Mouse (Mus musculus) embryonic facial prominence, embryonic 11.5 days (tissue): ENCODE data around the gene Chst3. TPM values are rescaled to one million over a fixed set of nuclear protein-coding genes. Genes with fewer than 3 reads are reported as not detected.
"Not testable (repeated sequence)": the region's sequence is repeated elsewhere in the genome, so short reads cannot be mapped to it uniquely, and the experiment has no call there.

Experiments used
- ATAC-seq: fragments of 200-750 bp; cut with Nextera tagmentation; replicated peaks from 2 replicates; pipeline ENCODE4 v1.8.0; 2017; ENCODE audit warnings: low read depth; ENCODE audit not compliant: insufficient number of reproducible peaks, low FRiP score, low TSS enrichment
- DNase-seq: peaks from one replicate; pipeline ENCODE4 v3.0.0-alpha.2; 2015; ENCODE audit warnings: low spot score
- H3K27ac ChIP-seq: fragments of 300-500 bp; sonication (generic); replicated peaks from 2 replicates; pipeline ENCODE4 v1.5.1; 2014; ENCODE audit warnings: mild to moderate bottlenecking, low read depth, low read length, control low read depth
- H3K27me3 ChIP-seq: fragments of 300-500 bp; sonication (generic); 2 replicates; pipeline ENCODE4 v1.6.1; 2014; ENCODE audit warnings: mild to moderate bottlenecking, low read length, moderate library complexity, mixed read lengths; ENCODE audit not compliant: control insufficient read depth, insufficient read depth
- H3K36me3 ChIP-seq: fragments of 300-500 bp; sonication (generic); replicated peaks from 2 replicates; pipeline ENCODE4 v1.6.1; 2014; ENCODE audit warnings: low read depth, mild to moderate bottlenecking, low read length, moderate library complexity, mixed read lengths; ENCODE audit not compliant: control insufficient read depth, insufficient read depth
- H3K4me1 ChIP-seq: fragments of 300-500 bp; sonication (generic); 2 replicates; pipeline ENCODE4 v1.6.1; 2014; ENCODE audit warnings: low read length, mixed read lengths; ENCODE audit not compliant: control insufficient read depth, insufficient read depth
- H3K4me2 ChIP-seq: fragments of 300-500 bp; sonication (generic); 2 replicates; pipeline ENCODE4 v1.6.1; 2014; ENCODE audit warnings: low read depth, mild to moderate bottlenecking, control low read depth, low read length, moderate library complexity
- H3K4me3 ChIP-seq: fragments of 300-500 bp; sonication (generic); 2 replicates; pipeline ENCODE4 v1.5.1; 2014; ENCODE audit warnings: low read depth, low read length, control low read depth
- H3K9ac ChIP-seq: fragments of 300-500 bp; sonication (generic); replicated peaks from 2 replicates; pipeline ENCODE4 v1.6.1; 2014; ENCODE audit warnings: mild to moderate bottlenecking, control low read depth, low read length
- H3K9me3 ChIP-seq: fragments of 300-500 bp; sonication (generic); replicated peaks from 2 replicates; pipeline ENCODE4 v1.6.1; 2016; ENCODE audit warnings: mild to moderate bottlenecking, low read length, inconsistent platforms, mixed read lengths; ENCODE audit not compliant: control insufficient read depth
- WGBS: fragments of 180-500 bp; shearing (Covaris S2); extraction: QIAGEN DNeasy Blood & Tissue Kit; methylation state at CpG from one replicate; pipeline ENCODE4 v1.1.7; 2014; 5-methylcytosine and 5-hydroxymethylcytosine counted together
- polyA plus RNA-seq: library from polyadenylated mRNA; unstranded; fragments of >200 nt; fragmentation: Nextera tagmentation; extraction: Ambion mirVana; gene quantifications from 2 replicates; pipeline ENCODE4 v1.2.1, GENCODE M21; 2014

Chst3 gene
- polyA plus RNA-seq, 1 experiment from 2014 or later, result 0.86 TPM

- H3K4me3 ChIP-seq, result no peak overlapping the region
- no peak overlapping the region for H3K9ac ChIP-seq
- H3K4me1 ChIP-seq, result no peaks in the 10 kb centered on the region
- no peaks in the 10 kb centered on the region for H3K36me3 ChIP-seq
- DNase-seq (no peak), ATAC-seq (no peak)
- H3K4me2 ChIP-seq, result no peak overlapping the region
- no peak overlapping the region for H3K27ac ChIP-seq
- 81% methylated on average over 7 of the region's 7 CpGs for WGBS
- no peaks in the 10 kb centered on the region for H3K9me3 ChIP-seq
- no peaks in the 10 kb centered on the region for H3K27me3 ChIP-seq
Observed at GRCm38 (mm10) chr10:60245635-60246034, 26.6 kb upstream of the Chst3 start.

GRCm38 (mm10) chr10:60245041-60245440, 26.0 kb upstream of the Chst3 start:
- 2% methylated on average over 8 of the region's 8 CpGs for WGBS
- ATAC-seq (no peak; the same call in 1 of the 2 replicates), DNase-seq (peak; percentile 96)
- Histone ChIP-seq H3K4me1 (no peaks in the 10 kb centered on the region), H3K27me3 (no peaks in the 10 kb centered on the region), H3K4me3 (no peak overlapping the region), H3K4me2 (no peak overlapping the region), H3K36me3 (no peaks in the 10 kb centered on the region), H3K9me3 (no peaks in the 10 kb centered on the region), H3K27ac (no peak overlapping the region), H3K9ac (no peak overlapping the region)

GRCm38 (mm10) chr10:60243941-60244340, 24.9 kb upstream of the Chst3 start:
- H3K27ac ChIP-seq, result no peak overlapping the region
- H3K4me3 ChIP-seq, result no peak overlapping the region
- no peak for DNase-seq
- no peaks in the 10 kb centered on the region for H3K36me3 ChIP-seq
- no peak overlapping the region for H3K4me2 ChIP-seq
- H3K4me1 ChIP-seq, result no peaks in the 10 kb centered on the region
- no peak for ATAC-seq
- H3K9ac ChIP-seq, result no peak overlapping the region
- 93% methylated on average over 5 of the region's 5 CpGs for WGBS
- H3K9me3 ChIP-seq, result no peaks in the 10 kb centered on the region
- no peaks in the 10 kb centered on the region for H3K27me3 ChIP-seq

- Histone ChIP-seq H3K36me3 (no peaks in the 10 kb centered on the region), H3K4me1 (no peaks in the 10 kb centered on the region), H3K4me2 (no peak overlapping the region), H3K27ac (no peak overlapping the region), H3K9ac (no peak overlapping the region), H3K9me3 (no peaks in the 10 kb centered on the region), H3K4me3 (no peak overlapping the region), H3K27me3 (no peaks in the 10 kb centered on the region)
- ATAC-seq (no peak), DNase-seq (no peak)
- WGBS, result 85% methylated on average over 6 of the region's 6 CpGs
Observed at GRCm38 (mm10) chr10:60240416-60240815, 21.4 kb upstream of the Chst3 start.

GRCm38 (mm10) chr10:60237475-60238154, 18.6 kb upstream of the Chst3 start:
- Histone ChIP-seq H3K4me2 (no peak overlapping the region), H3K4me1 (no peaks in the 10 kb centered on the region), H3K27ac (no peak overlapping the region), H3K9me3 (no peaks in the 10 kb centered on the region), H3K27me3 (no peaks in the 10 kb centered on the region), H3K36me3 (no peaks in the 10 kb centered on the region), H3K9ac (no peak overlapping the region), H3K4me3 (no peak overlapping the region)
- DNase-seq (peak; percentile 66), ATAC-seq (no peak)
- WGBS, result 63% methylated on average over 10 of the region's 10 CpGs

GRCm38 (mm10) chr10:60235876-60236275, 16.8 kb upstream of the Chst3 start:
- H3K4me2 ChIP-seq, H3K4me1 ChIP-seq, H3K9me3 ChIP-seq, H3K4me3 ChIP-seq, H3K36me3 ChIP-seq, H3K27ac ChIP-seq, H3K9ac ChIP-seq, DNase-seq, H3K27me3 ChIP-seq, ATAC-seq: not testable (repeated sequence)
- 84% methylated on average over 6 of the region's 6 CpGs for WGBS

- H3K4me2 ChIP-seq, result no peak overlapping the region
- DNase-seq, result no peak
- 76% methylated on average over 9 of the region's 9 CpGs for WGBS
- H3K9me3 ChIP-seq, result no peaks in the 10 kb centered on the region
- no peak overlapping the region for H3K27ac ChIP-seq
- ATAC-seq, result no peak
- no peaks in the 10 kb centered on the region for H3K27me3 ChIP-seq
- no peak overlapping the region for H3K4me3 ChIP-seq
- H3K9ac ChIP-seq, result no peak overlapping the region
- H3K4me1 ChIP-seq, result no peaks in the 10 kb centered on the region
- no peaks in the 10 kb centered on the region for H3K36me3 ChIP-seq
Observed at GRCm38 (mm10) chr10:60234006-60234405, 14.9 kb upstream of the Chst3 start.

GRCm38 (mm10) chr10:60230321-60231088, 11.4 kb upstream of the Chst3 start:
- ATAC-seq, result no peak
- no peak overlapping the region for H3K27ac ChIP-seq
- 68% methylated on average over 6 of the region's 6 CpGs for WGBS

More at GRCm38 (mm10) chr10:60230321-60231088, 11.4 kb upstream of the Chst3 start:
- H3K9me3 ChIP-seq, result no peaks in the 10 kb centered on the region
- H3K27me3 ChIP-seq, result no peaks in the 10 kb centered on the region
- no peak overlapping the region for H3K9ac ChIP-seq
- DNase-seq, result no peak
- no peaks in the 10 kb centered on the region for H3K36me3 ChIP-seq
- H3K4me1 ChIP-seq, result no peaks in the 10 kb centered on the region
- no peak overlapping the region for H3K4me2 ChIP-seq
- no peak overlapping the region for H3K4me3 ChIP-seq
